25 mouse cellular contexts compared by ENCODE assay signal in the genomic region with DNA sequence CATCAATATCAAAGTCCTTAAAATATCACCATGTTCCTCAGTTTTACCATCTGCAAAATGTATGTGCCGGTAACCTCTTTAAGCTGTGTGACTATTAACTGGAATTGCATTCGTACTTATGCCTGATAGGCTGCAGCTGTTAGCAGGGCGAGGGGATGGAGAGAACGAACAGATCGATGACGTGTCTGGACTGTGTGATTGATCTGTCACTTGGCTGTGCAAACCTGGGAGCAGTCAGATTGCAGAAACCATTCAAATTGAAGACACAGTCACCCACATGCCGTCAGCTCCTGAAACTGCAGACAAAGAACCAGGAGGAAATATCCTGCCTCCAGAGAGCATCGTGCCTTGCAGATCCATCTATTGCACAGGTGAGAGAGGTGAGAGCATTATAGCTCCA.
DNase-seq lines count a peak whose midpoint lies in the region; ATAC-seq lines count a peak whose summit lies in the region.
"Had no signal": no experiment of that assay in that cellular context is flagged by ENCODE, and none has a peak within 500 bp of the region (broad histone marks: within the 10 kb centered on the region; RNA-seq: fewer than 3 reads in every experiment).

No protein-coding gene starts in this region.

- H3K4me1 ChIP-seq in forebrain, embryonic 14.5 days (ENCODE audit: control insufficient read depth, insufficient read depth, low read length), result 0 out of 2 replicates have a peak, but pooled peaks cover 2% of the 10 kb centered on the region
- H3K4me1 ChIP-seq in forebrain, embryonic 11.5 days (replicated peaks; ENCODE audit: control insufficient read depth, insufficient read depth, low read length), result no peaks in the 10 kb centered on the region
- H3K4me1 ChIP-seq in hindbrain, embryonic 14.5 days (replicated peaks; ENCODE audit: control insufficient read depth, insufficient read depth, low read length), result 0 out of 2 replicates have a peak, but pooled peaks cover 4% of the 10 kb centered on the region
- no peaks in the 10 kb centered on the region for H3K4me1 ChIP-seq in hindbrain, embryonic 11.5 days (replicated peaks; ENCODE audit: control insufficient read depth, insufficient read depth, low read length)
- H3K4me1 ChIP-seq in midbrain, embryonic 13.5 days (replicated peaks), result peaks cover 20% of the 10 kb centered on the region; the same call in 1 of the 2 replicates
- H3K4me1 ChIP-seq in midbrain, embryonic 11.5 days (ENCODE audit: control insufficient read depth, insufficient read depth, low read length), result no peaks in the 10 kb centered on the region

- ATAC-seq in forebrain, embryonic 14.5 days, result no peak
- no peak for ATAC-seq in forebrain, embryonic 11.5 days (replicated peaks; ENCODE audit: low FRiP score)
- no peak for ATAC-seq in hindbrain, embryonic 14.5 days (ENCODE audit: low FRiP score)
- no peak for ATAC-seq in hindbrain, embryonic 11.5 days (ENCODE audit: low FRiP score)
- ATAC-seq in midbrain, embryonic 13.5 days, result no peak
- no peak; the same call in 1 of the 2 replicates for ATAC-seq in midbrain, embryonic 11.5 days (ENCODE audit: low FRiP score)
- ATAC-seq: CD4-positive, CD25-positive, alpha-beta regulatory T cell, adult 4 months; forebrain, embryonic 13.5 days had no signal

- peak overlapping the region; percentile 11; the same call in 1 of the 2 replicates for H3K27ac ChIP-seq in forebrain, embryonic 14.5 days (ENCODE audit: low read depth, low read length)
- no peak overlapping the region for H3K27ac ChIP-seq in forebrain, embryonic 11.5 days (ENCODE audit: low read depth, low read length)
- H3K27ac ChIP-seq in hindbrain, embryonic 14.5 days, result peak overlapping the region; percentile 44; the same call in 1 of the 2 replicates
- H3K27ac ChIP-seq in hindbrain, embryonic 11.5 days (ENCODE audit: low read depth, low read length), result no peak overlapping the region
- peak overlapping the region; percentile 39; the same call in 1 of the 2 replicates for H3K27ac ChIP-seq in midbrain, embryonic 13.5 days
- H3K27ac ChIP-seq in midbrain, embryonic 11.5 days (ENCODE audit: low read depth, low read length), result no peak overlapping the region
- H3K27ac ChIP-seq: embryonic facial prominence, embryonic 15.5 days; forebrain, embryonic 13.5 days; heart, embryonic 10.5 days had no signal

- DNase-seq in forebrain, embryonic 14.5 days (ENCODE audit: low spot score), result no peak
- DNase-seq in forebrain, embryonic 11.5 days (ENCODE audit: low spot score), result no peak
- no peak for DNase-seq in hindbrain, embryonic 14.5 days (ENCODE audit: low spot score)
- no peak for DNase-seq in hindbrain, embryonic 11.5 days (ENCODE audit: low spot score)
- no peak for DNase-seq in midbrain, embryonic 11.5 days (ENCODE audit: low spot score, missing footprints)
- DNase-seq in brain, adult 2 months (ENCODE audit: low read depth, low spot score), result peak; percentile 59
- no peak for DNase-seq in urinary bladder, postnatal 14 days (ENCODE audit: low spot score)
- DNase-seq: adrenal gland, adult 8-10 months; adrenal gland, postnatal 36 days; B cell, adult 2 months; cerebellum, adult 11 months; cerebellum, adult 8-10 months; cerebellum, postnatal 14 days; embryo, embryonic 11 days; gastrocnemius, postnatal 10 days; heart, adult 18-20 months; heart, postnatal 10 days; heart, postnatal 4 days had no signal

- H3K36me3 ChIP-seq in forebrain, embryonic 14.5 days (ENCODE audit: control insufficient read depth, insufficient read depth, low read length), result no peaks in the 10 kb centered on the region
- no peaks in the 10 kb centered on the region for H3K36me3 ChIP-seq in forebrain, embryonic 11.5 days (ENCODE audit: control insufficient read depth, insufficient read depth, low read length)
- H3K36me3 ChIP-seq in hindbrain, embryonic 14.5 days (replicated peaks; ENCODE audit: control insufficient read depth, insufficient read depth), result no peaks in the 10 kb centered on the region
- H3K36me3 ChIP-seq in hindbrain, embryonic 11.5 days (ENCODE audit: control insufficient read depth, insufficient read depth, low read length), result no peaks in the 10 kb centered on the region
- no peaks in the 10 kb centered on the region for H3K36me3 ChIP-seq in midbrain, embryonic 13.5 days
- H3K36me3 ChIP-seq in midbrain, embryonic 11.5 days (ENCODE audit: control insufficient read depth, insufficient read depth, low read length), result no peaks in the 10 kb centered on the region
- H3K36me3 ChIP-seq: embryonic facial prominence, embryonic 15.5 days; G1E; heart, embryonic 10.5 days had no signal

- H3K9ac ChIP-seq in forebrain, embryonic 14.5 days (ENCODE audit: low read length), result no peak overlapping the region
- no peak overlapping the region for H3K9ac ChIP-seq in forebrain, embryonic 11.5 days (ENCODE audit: low read length)
- no peak overlapping the region for H3K9ac ChIP-seq in hindbrain, embryonic 14.5 days
- no peak overlapping the region for H3K9ac ChIP-seq in hindbrain, embryonic 11.5 days (ENCODE audit: low read depth, low read length)
- H3K9ac ChIP-seq in midbrain, embryonic 13.5 days (replicated peaks), result no peak overlapping the region
- H3K9ac ChIP-seq in midbrain, embryonic 11.5 days (ENCODE audit: low read length), result no peak overlapping the region
- H3K9ac ChIP-seq: embryonic facial prominence, embryonic 15.5 days; forebrain, embryonic 13.5 days had no signal

- 83% methylated on average over 8 of the region's 8 CpGs for WGBS in forebrain, embryonic 14.5 days
- 93% methylated on average over 8 of the region's 8 CpGs for WGBS in forebrain, embryonic 11.5 days
- 63% methylated on average over 8 of the region's 8 CpGs for WGBS in hindbrain, embryonic 14.5 days
- WGBS in hindbrain, embryonic 11.5 days, result 87% methylated on average over 8 of the region's 8 CpGs
- WGBS in midbrain, embryonic 13.5 days, result 81% methylated on average over 8 of the region's 8 CpGs
- 85% methylated on average over 8 of the region's 8 CpGs for WGBS in midbrain, embryonic 11.5 days

- no peak overlapping the region for H3K4me2 ChIP-seq in forebrain, embryonic 14.5 days (ENCODE audit: low read length)
- H3K4me2 ChIP-seq in forebrain, embryonic 11.5 days (ENCODE audit: low read depth, low read length, severe bottlenecking), result no peak overlapping the region
- H3K4me2 ChIP-seq in hindbrain, embryonic 14.5 days (replicated peaks), result no peak overlapping the region
- H3K4me2 ChIP-seq in hindbrain, embryonic 11.5 days (replicated peaks; ENCODE audit: low read depth, low read length), result no peak overlapping the region
- H3K4me2 ChIP-seq in midbrain, embryonic 13.5 days (replicated peaks), result no peak overlapping the region
- no peak overlapping the region for H3K4me2 ChIP-seq in midbrain, embryonic 11.5 days
- H3K4me2 ChIP-seq: embryonic facial prominence, embryonic 15.5 days; forebrain, embryonic 13.5 days had no signal

- no peaks in the 10 kb centered on the region for H3K27me3 ChIP-seq in forebrain, embryonic 14.5 days (replicated peaks; ENCODE audit: control insufficient read depth, insufficient read depth, low read length)
- no peaks in the 10 kb centered on the region for H3K27me3 ChIP-seq in forebrain, embryonic 11.5 days (ENCODE audit: control insufficient read depth, insufficient read depth, low read length)
- no peaks in the 10 kb centered on the region for H3K27me3 ChIP-seq in hindbrain, embryonic 14.5 days (ENCODE audit: control insufficient read depth, insufficient read depth, low read length)
- no peaks in the 10 kb centered on the region; the same call in 1 of the 2 replicates for H3K27me3 ChIP-seq in hindbrain, embryonic 11.5 days (ENCODE audit: control insufficient read depth, insufficient read depth, low read length)
- no peaks in the 10 kb centered on the region for H3K27me3 ChIP-seq in midbrain, embryonic 13.5 days
- no peaks in the 10 kb centered on the region for H3K27me3 ChIP-seq in midbrain, embryonic 11.5 days (ENCODE audit: control insufficient read depth, insufficient read depth, low read length)
- H3K27me3 ChIP-seq: embryonic facial prominence, embryonic 15.5 days; forebrain, embryonic 13.5 days had no signal

- H3K4me3 ChIP-seq in forebrain, embryonic 14.5 days (ENCODE audit: low read depth, low read length), result no peak overlapping the region
- no peak overlapping the region for H3K4me3 ChIP-seq in forebrain, embryonic 11.5 days (ENCODE audit: low read depth, low read length)
- H3K4me3 ChIP-seq in hindbrain, embryonic 14.5 days (replicated peaks; ENCODE audit: low read length), result no peak overlapping the region
- no peak overlapping the region for H3K4me3 ChIP-seq in hindbrain, embryonic 11.5 days (ENCODE audit: low read depth, low read length)
- no peak overlapping the region for H3K4me3 ChIP-seq in midbrain, embryonic 13.5 days (replicated peaks)
- H3K4me3 ChIP-seq in midbrain, embryonic 11.5 days (ENCODE audit: low read depth, low read length), result no peak overlapping the region
- H3K4me3 ChIP-seq: embryonic facial prominence, embryonic 15.5 days; erythroblast, embryonic 14.5 days; forebrain, embryonic 13.5 days; heart, embryonic 10.5 days had no signal

- no peaks in the 10 kb centered on the region for H3K9me3 ChIP-seq in forebrain, embryonic 14.5 days (replicated peaks; ENCODE audit: control insufficient read depth, low read length)
- no peaks in the 10 kb centered on the region for H3K9me3 ChIP-seq in forebrain, embryonic 11.5 days (ENCODE audit: control insufficient read depth, low read length)
- no peaks in the 10 kb centered on the region for H3K9me3 ChIP-seq in hindbrain, embryonic 14.5 days (ENCODE audit: control insufficient read depth, low read length)
- H3K9me3 ChIP-seq in hindbrain, embryonic 11.5 days (ENCODE audit: control insufficient read depth, low read length), result no peaks in the 10 kb centered on the region
- H3K9me3 ChIP-seq in midbrain, embryonic 13.5 days, result no peaks in the 10 kb centered on the region
- H3K9me3 ChIP-seq in midbrain, embryonic 11.5 days (ENCODE audit: control insufficient read depth, low read length), result no peaks in the 10 kb centered on the region
- H3K9me3 ChIP-seq: embryonic facial prominence, embryonic 15.5 days; forebrain, embryonic 13.5 days; G1E; heart, embryonic 10.5 days had no signal

Comparison
In these comparisons a context has a peak if more than half of its experiments do, and no peak if none do; other contexts are left out.
1. H3K27ac ChIP-seq: peak in forebrain, embryonic 14.5 days (single experiment), hindbrain, embryonic 14.5 days (single experiment) and midbrain, embryonic 13.5 days (single experiment); none in forebrain, embryonic 11.5 days (single experiment), hindbrain, embryonic 11.5 days (single experiment) and midbrain, embryonic 11.5 days (single experiment).